Mouse (Mus musculus) midbrain, embryonic 14.5 days (tissue): ENCODE results near the gene Serpind1. TPM values are rescaled to one million over a fixed set of nuclear protein-coding genes. Genes with fewer than 3 reads are reported as not detected.

Source experiments
- ATAC-seq: fragments of 200-750 bp; cut with Nextera tagmentation; 2 replicates; pipeline ENCODE4 v1.8.0; 2017; ENCODE audit warnings: moderate number of reproducible peaks, moderate library complexity; ENCODE audit not compliant: low FRiP score, low TSS enrichment
- DNase-seq: peaks from one replicate; pipeline ENCODE4 v3.0.0-alpha.2; 2015
- H3K27ac ChIP-seq: fragments of 300-500 bp; sonication (generic); replicated peaks from 2 replicates; pipeline ENCODE4 v1.5.1; 2014; ENCODE audit warnings: mild to moderate bottlenecking, low read depth, low read length, moderate library complexity
- H3K27me3 ChIP-seq: fragments of 300-500 bp; sonication (generic); 2 replicates; pipeline ENCODE4 v1.6.1; 2014; ENCODE audit warnings: low read length, control low read depth, mixed read lengths; ENCODE audit not compliant: control insufficient read depth, insufficient read depth
- H3K36me3 ChIP-seq: fragments of 300-500 bp; sonication (generic); 2 replicates; pipeline ENCODE4 v1.6.1; 2014; ENCODE audit warnings: low read length, control low read depth; ENCODE audit not compliant: control insufficient read depth, insufficient read depth
- H3K4me1 ChIP-seq: fragments of 300-500 bp; sonication (generic); 2 replicates; pipeline ENCODE4 v1.6.1; 2014; ENCODE audit warnings: mild to moderate bottlenecking, antibody characterized with exemption, low read length, control low read depth; ENCODE audit not compliant: control insufficient read depth, insufficient read depth
- H3K4me2 ChIP-seq: fragments of 300-500 bp; sonication (generic); 2 replicates; pipeline ENCODE4 v1.6.1; 2014; ENCODE audit warnings: mild to moderate bottlenecking, low read length, moderate library complexity
- H3K4me3 ChIP-seq: fragments of 300-500 bp; sonication (generic); replicated peaks from 2 replicates; pipeline ENCODE4 v1.5.1; 2014; ENCODE audit warnings: low read depth, low read length
- H3K9ac ChIP-seq: fragments of 300-500 bp; sonication (generic); replicated peaks from 2 replicates; pipeline ENCODE4 v1.6.1; 2014; ENCODE audit warnings: mild to moderate bottlenecking, low read length, moderate library complexity
- H3K9me3 ChIP-seq: fragments of 300-500 bp; sonication (generic); 2 replicates; pipeline ENCODE4 v1.6.1; 2016; ENCODE audit warnings: low read length, control low read depth, mixed read lengths; ENCODE audit not compliant: control insufficient read depth
- WGBS: fragments of 180-500 bp; shearing (Covaris S2); extraction: QIAGEN DNeasy Blood & Tissue Kit; methylation state at CpG from one replicate; pipeline ENCODE4 v1.1.7; 2014; 5-methylcytosine and 5-hydroxymethylcytosine counted together
- polyA plus RNA-seq: library from polyadenylated mRNA; unstranded; fragments of >200 nt; fragmentation: Nextera tagmentation; extraction: Ambion mirVana; gene quantifications from 2 replicates; pipeline ENCODE4 v1.2.1, GENCODE M21; 2014

Gene Serpind1
- polyA plus RNA-seq, 1 experiment from 2014 or later: 1.5 TPM

DNA sequence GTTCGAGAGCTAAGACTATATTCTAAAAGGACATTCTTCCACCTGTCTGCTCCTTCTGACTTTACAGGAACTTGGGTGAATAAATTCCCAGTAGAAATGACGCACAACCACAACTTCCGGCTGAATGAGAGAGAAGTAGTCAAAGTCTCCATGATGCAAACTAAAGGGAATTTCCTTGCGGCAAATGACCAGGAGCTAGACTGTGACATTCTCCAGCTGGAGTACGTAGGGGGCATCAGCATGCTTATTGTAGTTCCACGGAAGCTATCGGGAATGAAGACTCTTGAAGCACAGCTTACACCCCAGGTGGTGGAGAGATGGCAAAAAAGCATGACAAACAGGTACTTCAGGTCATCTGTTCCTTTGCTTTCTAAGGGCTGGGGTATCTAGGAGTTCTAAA is 8.5 kb downstream of the Serpind1 start:
- WGBS: 91% methylated on average over 7 of the region's 7 CpGs

DNA sequence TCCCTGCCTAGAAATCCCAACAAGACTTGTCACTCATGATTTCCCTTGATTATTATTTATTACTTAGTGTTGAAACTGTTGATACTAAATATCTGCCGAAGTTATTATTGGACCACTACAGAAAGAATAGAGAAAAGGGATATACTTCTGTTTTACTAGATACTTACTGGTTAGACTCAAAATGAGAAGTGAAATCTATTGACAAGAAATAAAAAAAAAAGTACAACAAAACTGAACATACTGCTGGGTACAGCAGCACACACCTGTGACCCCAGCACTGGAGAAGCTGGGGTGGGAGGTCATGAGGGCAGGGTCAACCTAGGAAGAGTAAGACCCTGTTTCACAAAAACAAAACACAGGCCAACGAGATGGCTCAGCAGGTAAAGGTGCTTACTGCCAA is 9.5 kb downstream of the Serpind1 start:
- Histone ChIP-seq H3K4me3 (no peak overlapping the region), H3K9ac (no peak overlapping the region), H3K9me3 (no peaks in the 10 kb centered on the region), H3K4me2 (no peak overlapping the region), H3K27me3 (no peaks in the 10 kb centered on the region), H3K36me3 (peaks cover 61% of the 10 kb centered on the region), H3K4me1 (no peaks in the 10 kb centered on the region), H3K27ac (no peak overlapping the region)
- WGBS: 87% methylated on average over 2 of the region's 2 CpGs
- DNase-seq (no peak), ATAC-seq (no peak)

More for the DNA sequence above, 8.5 kb downstream of the Serpind1 start:
- Histone ChIP-seq H3K27ac (no peak overlapping the region), H3K9ac (no peak overlapping the region), H3K9me3 (no peaks in the 10 kb centered on the region), H3K27me3 (no peaks in the 10 kb centered on the region), H3K36me3 (peaks cover 55% of the 10 kb centered on the region), H3K4me3 (no peak overlapping the region), H3K4me2 (no peak overlapping the region), H3K4me1 (no peaks in the 10 kb centered on the region)
- ATAC-seq (no peak), DNase-seq (no peak)

DNA sequence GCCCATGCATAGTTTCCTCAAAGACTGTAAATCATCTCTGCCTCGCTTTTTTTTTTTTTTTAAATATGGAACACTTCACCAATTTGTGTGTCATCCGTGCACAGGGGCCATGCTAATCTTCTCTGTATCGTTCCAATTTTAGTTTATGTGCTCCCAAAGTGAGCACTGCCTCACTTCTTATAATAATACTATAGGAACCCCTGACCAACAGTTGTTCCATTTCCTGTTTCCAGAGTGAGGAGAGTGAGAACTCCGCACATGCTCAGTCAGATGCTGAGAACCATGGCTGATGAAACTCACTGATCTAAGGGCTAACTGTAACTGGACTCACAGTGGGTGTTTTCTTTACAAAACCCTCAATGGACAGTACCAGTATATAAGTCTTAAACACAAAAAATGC is 10.7 kb downstream of the Serpind1 start:
- no peak for ATAC-seq
- Histone ChIP-seq H3K9ac (no peak overlapping the region), H3K36me3 (peaks cover 54% of the 10 kb centered on the region), H3K27ac (no peak overlapping the region), H3K27me3 (no peaks in the 10 kb centered on the region), H3K4me1 (no peaks in the 10 kb centered on the region), H3K9me3 (no peaks in the 10 kb centered on the region), H3K4me2 (no peak overlapping the region), H3K4me3 (no peak overlapping the region)
- DNase-seq: no peak
- 95% methylated on average over 4 of the region's 4 CpGs for whole genome bisulfite sequencing

- Histone ChIP-seq H3K27ac (no peak overlapping the region), H3K9me3 (no peaks in the 10 kb centered on the region), H3K4me1 (no peaks in the 10 kb centered on the region), H3K4me2 (no peak overlapping the region), H3K27me3 (no peaks in the 10 kb centered on the region), H3K36me3 (peaks cover 64% of the 10 kb centered on the region), H3K9ac (no peak overlapping the region), H3K4me3 (no peak overlapping the region)
- 91% methylated on average over 8 of the region's 8 CpGs for WGBS
- ATAC-seq (no peak), DNase-seq (no peak)
These were observed 14.1 kb downstream of the Serpind1 start for GRCm38 (mm10) chr16:17345141-17345812.

DNA sequence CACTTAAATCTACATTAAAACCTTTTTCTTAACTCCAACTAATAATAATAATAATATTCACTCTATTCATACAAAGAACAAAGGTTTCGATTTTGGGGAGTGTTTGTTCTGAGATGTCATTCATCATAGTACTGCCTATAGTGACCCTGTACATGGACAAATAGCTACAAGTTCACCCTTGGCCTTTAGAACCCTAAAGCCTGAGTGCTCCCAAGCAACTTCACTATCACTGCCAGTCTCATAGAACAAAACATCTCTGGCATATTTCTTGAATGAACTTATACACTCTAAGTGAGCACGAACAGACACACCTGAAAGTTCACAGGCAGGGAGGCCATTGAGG is 14.6 kb downstream of the Serpind1 start:
- no peak overlapping the region for H3K4me2 ChIP-seq
- no peaks in the 10 kb centered on the region for H3K9me3 ChIP-seq
- H3K27me3 ChIP-seq: no peaks in the 10 kb centered on the region
- H3K9ac ChIP-seq: no peak overlapping the region
- H3K27ac ChIP-seq: no peak overlapping the region
- H3K4me1 ChIP-seq: no peaks in the 10 kb centered on the region
- DNase-seq (no peak), ATAC-seq (no peak)
- WGBS: 88% methylated on average over 2 of the region's 2 CpGs
- no peak overlapping the region for H3K4me3 ChIP-seq
- H3K36me3 ChIP-seq: peaks cover 69% of the 10 kb centered on the region

DNA sequence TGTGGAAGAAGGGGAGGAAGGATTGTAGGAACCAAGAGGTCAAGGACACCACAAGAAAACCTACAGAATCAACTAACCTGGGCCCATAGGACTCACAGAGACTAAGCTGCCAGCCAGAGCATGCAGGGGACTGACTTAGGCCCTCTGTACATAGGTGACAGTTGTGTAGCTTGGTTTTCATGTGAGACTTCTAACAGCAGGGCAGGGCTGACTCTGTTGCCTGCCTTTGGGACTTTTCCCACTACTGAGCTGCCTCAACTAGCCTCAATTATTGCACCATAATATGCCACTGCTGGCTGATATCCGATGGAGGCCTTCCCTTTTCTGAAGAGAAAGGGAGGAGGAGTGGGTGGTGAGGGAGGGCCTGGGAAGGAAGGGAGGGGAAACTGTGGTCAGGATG is 15.6 kb downstream of the Serpind1 start:
- peaks cover 76% of the 10 kb centered on the region for H3K36me3 ChIP-seq
- WGBS: 97% methylated on average over 1 of the region's 1 CpGs
- H3K9ac ChIP-seq: no peak overlapping the region

DNA sequence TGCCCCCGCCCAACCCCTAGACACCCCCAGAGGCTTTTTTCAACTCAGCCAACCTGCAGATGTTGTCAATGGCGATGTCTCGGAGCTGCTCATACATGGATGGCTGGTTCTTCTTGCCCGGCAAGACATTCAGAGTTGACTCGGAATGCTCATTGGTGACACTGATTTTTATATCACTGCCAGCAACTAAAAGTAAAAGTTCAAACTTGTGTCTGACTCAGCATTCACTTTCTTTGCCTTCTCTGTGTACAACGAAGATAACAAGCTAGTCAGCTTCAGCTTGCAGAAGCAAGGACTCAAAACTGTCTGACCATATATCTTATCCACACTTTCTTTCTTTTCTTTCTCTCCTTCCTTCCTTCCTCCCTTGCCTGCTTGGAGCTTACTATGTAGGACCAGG is 24.9 kb downstream of the Serpind1 start:
- H3K27ac ChIP-seq: no peak overlapping the region
- no peaks in the 10 kb centered on the region for H3K4me1 ChIP-seq
- DNase-seq: no peak
- no peak for ATAC-seq
- H3K4me3 ChIP-seq: no peak overlapping the region
- WGBS: 90% methylated on average over 6 of the region's 6 CpGs
- no peaks in the 10 kb centered on the region for H3K9me3 ChIP-seq
- H3K36me3 ChIP-seq: peaks cover 85% of the 10 kb centered on the region
- H3K27me3 ChIP-seq: no peaks in the 10 kb centered on the region
- H3K9ac ChIP-seq: no peak overlapping the region
- H3K4me2 ChIP-seq: no peak overlapping the region

More for the DNA sequence above, 15.6 kb downstream of the Serpind1 start:
- no peak overlapping the region for H3K27ac ChIP-seq
- H3K4me3 ChIP-seq: no peak overlapping the region
- no peak overlapping the region for H3K4me2 ChIP-seq
- no peaks in the 10 kb centered on the region for H3K9me3 ChIP-seq
- DNase-seq: no peak
- no peaks in the 10 kb centered on the region for H3K27me3 ChIP-seq
- ATAC-seq: no peak
- H3K4me1 ChIP-seq: no peaks in the 10 kb centered on the region

DNA sequence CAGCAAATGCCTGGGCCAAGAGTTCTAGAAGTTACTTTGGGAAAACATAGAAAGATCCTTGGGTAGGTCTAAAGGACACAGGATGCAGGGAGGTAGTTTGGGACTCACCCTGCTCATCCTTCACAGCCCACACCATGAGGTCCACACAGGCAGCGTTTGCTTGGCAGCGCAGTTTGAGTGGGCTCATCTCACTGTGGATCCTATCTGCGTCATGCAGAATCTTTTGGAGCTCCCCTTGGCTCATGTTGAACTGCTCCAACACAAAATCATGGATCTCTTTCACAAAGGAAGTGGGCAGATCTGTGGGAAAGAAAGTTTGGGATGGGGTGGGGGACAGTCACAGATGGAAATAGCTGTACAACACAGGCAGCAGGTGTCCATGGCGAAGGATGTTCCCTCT is 27.6 kb downstream of the Serpind1 start:
- Histone ChIP-seq H3K27ac (no peak overlapping the region), H3K36me3 (peaks cover 78% of the 10 kb centered on the region), H3K4me1 (no peaks in the 10 kb centered on the region), H3K27me3 (no peaks in the 10 kb centered on the region), H3K9me3 (no peaks in the 10 kb centered on the region), H3K4me2 (no peak overlapping the region), H3K4me3 (no peak overlapping the region), H3K9ac (no peak overlapping the region)
- WGBS: 96% methylated on average over 4 of the region's 4 CpGs
- ATAC-seq: no peak
- no peak for DNase-seq

GRCm38 (mm10) chr16:17382306-17382705 is 51.1 kb downstream of the Serpind1 start:
- Histone ChIP-seq H3K4me3 (no peak overlapping the region), H3K4me2 (no peak overlapping the region), H3K4me1 (no peaks in the 10 kb centered on the region), H3K27me3 (no peaks in the 10 kb centered on the region), H3K9me3 (no peaks in the 10 kb centered on the region), H3K27ac (no peak overlapping the region), H3K36me3 (peaks cover 67% of the 10 kb centered on the region), H3K9ac (no peak overlapping the region)
- ATAC-seq: no peak
- 97% methylated on average over 4 of the region's 4 CpGs for WGBS
- DNase-seq: no peak
